Mouse (Mus musculus): ENCODE data around the gene Arhgef19. TPM values are rescaled to one million over a fixed set of nuclear protein-coding genes. Genes with fewer than 3 reads are reported as not detected.
A peak's percentile ranks its signal among the peaks of the same experiment; 100 is the strongest.

Arhgef19 gene
- polyA plus RNA-seq (2012; rRNA removed) = 11.8 and 13.2 TPM in 2 replicates

DNA sequence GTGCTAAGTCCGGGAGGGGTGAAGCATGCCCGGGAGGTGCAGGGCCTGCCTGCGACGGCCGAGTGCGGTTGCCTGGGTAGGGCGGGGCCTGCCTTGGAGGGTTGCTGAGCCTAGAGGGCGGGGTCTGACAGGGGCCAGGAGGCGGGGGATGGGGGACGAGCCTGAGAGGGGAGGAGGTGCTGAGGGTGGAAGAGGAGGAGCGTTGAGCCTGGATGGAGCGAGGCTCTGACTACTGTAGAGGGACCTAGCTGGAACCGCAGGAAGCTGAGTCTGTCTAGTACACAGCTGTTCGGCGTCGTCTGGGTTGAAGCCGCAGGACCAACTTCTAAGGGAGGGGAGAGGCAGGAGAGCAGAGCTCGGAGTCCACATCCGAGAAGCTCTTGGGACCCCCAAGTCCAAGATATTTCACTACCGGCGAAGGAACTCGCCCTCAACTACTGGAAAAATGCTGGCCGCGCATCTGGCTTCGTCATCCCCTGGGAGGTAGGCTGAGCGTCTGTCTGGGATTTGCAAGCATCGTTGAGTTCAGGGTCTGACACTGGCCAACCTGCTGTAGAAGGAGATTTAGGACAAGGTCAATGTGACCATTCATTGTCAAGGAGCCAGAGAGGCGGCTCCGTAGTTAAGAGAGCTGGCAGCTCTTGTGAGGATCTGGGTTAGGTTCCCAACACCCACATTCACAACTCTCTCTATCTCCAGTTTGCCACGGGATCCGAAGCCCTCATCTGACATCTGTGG, at the start of gene Arhgef19:
TSS of gene Arhgef19 (plus strand) at position 112 of the 738 bp plus-strand sequence.
- H3K27ac ChIP-seq (ENCODE audit: insufficient read depth, low read length) = no peak within 1 kb of the TSS
- no peaks in the 10 kb centered on the region for H3K4me1 ChIP-seq (ENCODE audit: control insufficient read depth, insufficient read depth, low read length)
- H3K4me3 ChIP-seq (ENCODE audit: insufficient read depth, low read length) = peak within 1 kb of the TSS; percentile 25
- TF ChIP-seq POLR2A (IDR thresholded peaks at IDR 0.05; ENCODE audit: extremely low read depth, insufficient read depth, low read length) = peak; percentile 58; the same call in 1 of the 2 replicates
- TF ChIP-seq CTCF (IDR thresholded peaks at IDR 0.05; ENCODE audit: extremely low read depth, insufficient read depth, low read length) = no peak

DNA sequence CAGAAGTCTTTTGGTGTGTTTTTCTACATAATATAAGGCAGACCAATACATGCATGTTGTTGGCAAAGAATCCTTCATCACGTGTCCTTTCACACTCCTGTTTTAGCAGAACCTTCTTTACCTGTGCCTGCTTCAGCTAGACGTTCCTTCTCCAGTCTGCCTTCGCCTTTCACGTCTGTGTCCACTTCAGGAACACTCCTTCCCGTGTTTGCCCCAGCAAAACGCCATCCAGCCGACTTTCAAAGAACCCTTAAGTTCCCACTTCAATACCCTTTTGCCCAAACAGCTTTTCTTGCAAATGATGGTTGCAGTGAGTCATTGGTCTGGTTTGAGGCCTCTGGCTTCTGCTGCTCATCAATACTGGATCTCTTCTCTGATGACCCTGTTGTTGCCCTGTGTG, 48.0 kb upstream of the Arhgef19 start:
- H3K4me1 ChIP-seq (ENCODE audit: control insufficient read depth, insufficient read depth, low read length) = peaks cover 4% of the 10 kb centered on the region; the same call in 1 of the 2 replicates
- TF ChIP-seq CTCF (IDR thresholded peaks at IDR 0.05; ENCODE audit: extremely low read depth, insufficient read depth, low read length) (no peak), POLR2A (IDR thresholded peaks at IDR 0.05; ENCODE audit: extremely low read depth, insufficient read depth, low read length) (no peak)
- no peak overlapping the region for H3K4me3 ChIP-seq (ENCODE audit: insufficient read depth, low read length)
- H3K27ac ChIP-seq (ENCODE audit: insufficient read depth, low read length) = no peak overlapping the region

DNA sequence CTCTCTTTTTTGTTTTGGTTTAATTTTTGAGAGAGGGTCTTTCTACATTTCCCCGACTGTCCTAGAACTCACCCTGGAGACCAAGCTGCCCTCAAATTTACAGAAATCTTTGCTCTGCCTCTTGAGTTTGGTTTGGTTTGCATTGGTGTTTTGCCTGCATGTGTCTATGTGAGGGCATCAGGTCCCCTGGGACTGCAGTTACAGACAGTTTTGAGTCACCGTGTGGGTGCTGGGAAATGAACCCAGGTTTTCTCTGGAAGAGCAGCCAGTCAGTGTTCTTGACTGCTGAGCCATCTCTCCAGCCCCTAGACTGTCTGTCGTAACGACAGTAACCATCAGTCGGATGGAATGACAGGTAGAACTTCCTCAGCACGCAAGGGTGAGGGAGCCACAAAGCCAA, 44.7 kb upstream of the Arhgef19 start:
- Histone ChIP-seq H3K4me1 (ENCODE audit: control insufficient read depth, insufficient read depth, low read length) (no peaks in the 10 kb centered on the region), H3K27ac (ENCODE audit: insufficient read depth, low read length) (no peak overlapping the region), H3K4me3 (ENCODE audit: insufficient read depth, low read length) (no peak overlapping the region)
- TF ChIP-seq CTCF (IDR thresholded peaks at IDR 0.05; ENCODE audit: extremely low read depth, insufficient read depth, low read length) = no peak

DNA sequence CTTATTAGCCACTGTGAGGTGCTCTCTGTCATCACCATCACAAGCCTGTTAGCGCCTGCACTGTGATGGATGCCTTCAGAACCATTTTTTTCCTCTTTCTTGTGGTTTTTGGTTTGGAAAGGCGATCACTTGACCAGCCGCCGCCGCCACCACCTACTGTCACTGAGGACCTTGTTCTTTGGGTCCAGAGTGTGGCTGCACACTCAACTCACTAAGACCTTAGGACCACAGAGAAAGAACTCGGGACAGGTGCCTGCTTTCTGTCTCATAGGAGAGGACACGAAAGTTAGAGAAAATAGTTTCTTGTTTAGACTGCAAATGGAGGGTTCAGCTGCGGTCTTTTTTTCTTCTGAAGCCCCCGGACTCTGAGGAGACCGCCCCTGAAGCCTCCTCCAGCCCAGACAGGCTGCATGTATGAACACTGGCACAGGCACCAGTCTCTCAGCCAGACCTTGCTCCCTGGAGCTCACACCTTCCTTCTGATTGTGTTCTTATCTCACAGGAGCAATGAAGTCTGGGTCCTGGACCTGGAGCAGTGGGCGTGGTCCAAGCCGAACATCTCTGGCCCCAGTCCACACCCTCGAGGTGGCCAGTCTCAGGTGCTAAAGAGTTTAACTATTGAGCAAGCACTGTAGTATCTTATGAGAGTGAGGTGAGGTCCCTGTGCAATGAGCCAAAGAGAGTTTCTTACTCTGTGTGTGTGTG, 42.2 kb upstream of the Arhgef19 start:
- TF ChIP-seq CTCF (IDR thresholded peaks at IDR 0.05; ENCODE audit: extremely low read depth, insufficient read depth, low read length) (no peak), POLR2A (IDR thresholded peaks at IDR 0.05; ENCODE audit: extremely low read depth, insufficient read depth, low read length) (no peak)
- no peak overlapping the region for H3K27ac ChIP-seq (ENCODE audit: insufficient read depth, low read length)
- no peaks in the 10 kb centered on the region for H3K4me1 ChIP-seq (ENCODE audit: control insufficient read depth, insufficient read depth, low read length)

DNA sequence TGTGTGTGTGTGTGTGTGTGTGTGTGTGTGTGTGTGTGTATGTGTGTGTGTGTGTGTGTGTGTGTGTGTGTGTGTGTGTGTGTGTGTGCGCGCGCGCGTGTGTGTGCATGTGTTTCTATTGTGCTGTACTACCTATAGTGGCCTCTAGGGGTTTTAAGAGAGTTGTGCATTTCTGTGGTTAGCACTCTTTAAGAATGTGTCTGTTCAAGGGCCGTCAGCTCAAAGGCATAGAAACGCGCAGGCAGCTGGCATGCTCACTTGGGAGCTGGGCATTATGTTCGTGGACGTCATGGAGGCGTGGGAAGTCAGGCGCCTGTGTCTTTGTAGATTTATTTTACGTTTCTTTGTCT, 41.6 kb upstream of the Arhgef19 start:
- Histone ChIP-seq H3K4me1 (ENCODE audit: control insufficient read depth, insufficient read depth, low read length) (no peaks in the 10 kb centered on the region), H3K27ac (ENCODE audit: insufficient read depth, low read length) (no peak overlapping the region), H3K4me3 (ENCODE audit: insufficient read depth, low read length) (no peak overlapping the region)
- TF ChIP-seq POLR2A (IDR thresholded peaks at IDR 0.05; ENCODE audit: extremely low read depth, insufficient read depth, low read length) = no peak
- TF ChIP-seq CTCF (IDR thresholded peaks at IDR 0.05; ENCODE audit: extremely low read depth, insufficient read depth, low read length) = no peak

More for the DNA sequence above, 42.2 kb upstream of the Arhgef19 start:
- H3K4me3 ChIP-seq (ENCODE audit: insufficient read depth, low read length) = no peak overlapping the region

DNA sequence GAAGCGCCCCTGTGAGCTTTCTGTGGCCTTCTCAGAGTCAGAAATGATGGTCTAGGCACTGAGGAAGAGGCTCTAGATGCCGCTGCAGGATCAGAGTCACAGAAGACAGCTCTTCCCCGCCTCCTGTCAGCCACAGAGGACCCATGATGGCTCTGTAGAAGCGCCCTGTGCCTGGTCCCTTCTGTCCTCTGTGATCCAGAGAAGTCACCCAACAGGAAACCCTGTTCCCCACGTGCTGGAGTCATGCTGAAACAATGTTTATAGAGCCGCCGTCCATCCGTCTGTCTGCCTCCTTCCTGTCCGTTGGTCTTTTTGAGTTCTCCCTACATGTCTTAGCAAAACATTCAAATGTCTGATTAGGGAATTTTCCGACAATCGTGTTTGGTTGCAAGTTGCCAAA, 38.4 kb upstream of the Arhgef19 start:
- Histone ChIP-seq H3K27ac (ENCODE audit: insufficient read depth, low read length) (no peak overlapping the region), H3K4me1 (ENCODE audit: control insufficient read depth, insufficient read depth, low read length) (no peaks in the 10 kb centered on the region), H3K4me3 (ENCODE audit: insufficient read depth, low read length) (no peak overlapping the region)
- no peak for TF ChIP-seq CTCF (IDR thresholded peaks at IDR 0.05; ENCODE audit: extremely low read depth, insufficient read depth, low read length)
- TF ChIP-seq POLR2A (IDR thresholded peaks at IDR 0.05; ENCODE audit: extremely low read depth, insufficient read depth, low read length) = no peak

DNA sequence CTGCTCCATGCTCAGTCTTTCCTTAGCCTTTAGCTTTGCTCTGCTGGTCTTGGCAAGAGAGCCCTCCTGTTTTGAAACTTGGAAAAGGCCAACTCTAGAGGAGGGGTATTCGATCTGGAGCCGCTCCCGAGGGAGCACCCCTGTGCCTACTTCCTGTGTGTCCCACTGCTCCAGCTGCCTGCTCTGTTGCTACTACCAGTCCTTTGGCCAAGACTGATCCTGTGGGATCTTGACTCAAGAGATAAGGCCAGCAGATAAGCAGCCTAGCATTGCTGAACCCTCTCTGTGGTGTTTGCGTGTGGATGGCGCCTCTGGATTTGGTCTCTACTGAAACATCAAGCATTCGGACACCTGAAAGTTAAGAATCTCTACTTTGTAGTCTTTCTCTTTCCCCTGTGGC, 37.1 kb upstream of the Arhgef19 start:
- TF ChIP-seq CTCF (IDR thresholded peaks at IDR 0.05; ENCODE audit: extremely low read depth, insufficient read depth, low read length) = no peak
- no peak for TF ChIP-seq POLR2A (IDR thresholded peaks at IDR 0.05; ENCODE audit: extremely low read depth, insufficient read depth, low read length)
- Histone ChIP-seq H3K27ac (ENCODE audit: insufficient read depth, low read length) (no peak overlapping the region), H3K4me1 (ENCODE audit: control insufficient read depth, insufficient read depth, low read length) (no peaks in the 10 kb centered on the region), H3K4me3 (ENCODE audit: insufficient read depth, low read length) (no peak overlapping the region)

DNA sequence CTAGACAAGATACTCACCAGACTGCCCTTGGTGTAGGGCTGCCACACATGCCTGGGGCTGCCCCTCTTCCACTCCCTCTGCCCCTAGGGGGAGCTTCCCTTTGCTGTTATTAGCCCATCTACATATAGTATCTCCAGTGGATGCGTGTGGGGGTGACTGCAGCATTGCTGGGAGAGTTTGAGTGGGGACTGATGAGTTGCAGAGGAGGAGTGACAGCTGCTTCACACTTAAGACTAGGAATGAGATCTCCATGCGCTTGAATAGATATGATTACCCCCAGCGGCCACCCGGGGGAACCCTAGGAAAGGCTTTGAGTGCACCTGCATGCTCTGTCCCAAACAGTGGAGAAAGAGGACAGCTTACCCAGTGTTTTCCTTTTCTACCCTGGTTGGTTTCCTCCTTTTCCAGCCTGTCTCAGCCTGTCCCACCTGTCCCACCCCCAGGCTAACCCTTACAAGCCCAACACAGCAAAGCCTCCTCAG, 34.7 kb upstream of the Arhgef19 start:
- H3K4me1 ChIP-seq (ENCODE audit: control insufficient read depth, insufficient read depth, low read length) = no peaks in the 10 kb centered on the region
- H3K4me3 ChIP-seq (ENCODE audit: insufficient read depth, low read length) = no peak overlapping the region
- no peak overlapping the region for H3K27ac ChIP-seq (ENCODE audit: insufficient read depth, low read length)
- TF ChIP-seq CTCF (IDR thresholded peaks at IDR 0.05; ENCODE audit: extremely low read depth, insufficient read depth, low read length) (no peak; the same call in 1 of the 2 replicates), POLR2A (IDR thresholded peaks at IDR 0.05; ENCODE audit: extremely low read depth, insufficient read depth, low read length) (no peak)

DNA sequence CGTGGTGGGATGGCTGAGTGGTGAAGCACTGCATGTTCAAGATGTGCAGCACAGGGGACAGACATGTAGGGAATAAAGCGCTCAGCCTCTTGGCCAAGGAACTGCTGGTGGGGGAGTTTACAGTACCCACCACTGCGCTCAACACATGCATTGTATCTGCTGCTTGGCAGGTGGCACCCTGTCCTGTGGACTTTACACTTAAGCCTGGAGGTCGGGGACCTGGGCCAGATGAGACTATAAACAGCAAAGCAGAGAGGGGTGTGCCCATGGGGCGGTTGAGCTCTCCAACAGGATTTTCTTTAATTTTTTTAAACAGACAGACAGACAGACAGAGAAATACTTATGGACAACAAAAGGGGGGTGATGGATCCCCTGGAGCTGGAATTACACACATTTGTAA, 32.2 kb upstream of the Arhgef19 start:
- TF ChIP-seq POLR2A (IDR thresholded peaks at IDR 0.05; ENCODE audit: extremely low read depth, insufficient read depth, low read length) (no peak), CTCF (IDR thresholded peaks at IDR 0.05; ENCODE audit: extremely low read depth, insufficient read depth, low read length) (no peak)
- no peak overlapping the region for H3K4me3 ChIP-seq (ENCODE audit: insufficient read depth, low read length)

More for the DNA sequence above, 32.2 kb upstream of the Arhgef19 start:
- Histone ChIP-seq H3K4me1 (ENCODE audit: control insufficient read depth, insufficient read depth, low read length) (peaks cover 2% of the 10 kb centered on the region; the same call in 1 of the 2 replicates), H3K27ac (ENCODE audit: insufficient read depth, low read length) (no peak overlapping the region)
